Mouse (Mus musculus) hindbrain, embryonic 12.5 days (tissue): ENCODE measurements at regions not wholly inside any gene's neighbourhood (a gene's known extent, or its start where the extent isn't known, plus 50 kb on each side); places are given as distances from the start of the nearest gene placed in this dataset.

Experiments used
- ATAC-seq: fragments of 200-750 bp; cut with Nextera tagmentation; 2 replicates; pipeline ENCODE4 v1.8.0; 2017; ENCODE audit warnings: moderate TSS enrichment; ENCODE audit not compliant: low FRiP score
- H3K27ac ChIP-seq: fragments of 300-500 bp; sonication (generic); 2 replicates; pipeline ENCODE4 v1.5.1; 2016; ENCODE audit warnings: mild to moderate bottlenecking
- H3K27me3 ChIP-seq: fragments of 300-500 bp; sonication (generic); 2 replicates; pipeline ENCODE4 v1.6.1; 2016; ENCODE audit warnings: mild to moderate bottlenecking
- H3K36me3 ChIP-seq: fragments of 300-500 bp; sonication (generic); 2 replicates; pipeline ENCODE4 v1.6.1; 2016; ENCODE audit warnings: mild to moderate bottlenecking
- H3K4me1 ChIP-seq: fragments of 300-500 bp; sonication (generic); 2 replicates; pipeline ENCODE4 v1.6.1; 2016
- H3K4me2 ChIP-seq: fragments of 300-500 bp; sonication (generic); replicated peaks from 2 replicates; pipeline ENCODE4 v1.6.1; 2016; ENCODE audit warnings: mild to moderate bottlenecking
- H3K4me3 ChIP-seq: fragments of 300-500 bp; sonication (generic); 2 replicates; pipeline ENCODE4 v1.5.1; 2016; ENCODE audit warnings: mild to moderate bottlenecking
- H3K9ac ChIP-seq: fragments of 300-500 bp; sonication (generic); 2 replicates; pipeline ENCODE4 v1.6.1; 2016; ENCODE audit warnings: mild to moderate bottlenecking, moderate library complexity
- H3K9me3 ChIP-seq: fragments of 300-500 bp; sonication (generic); replicated peaks from 2 replicates; pipeline ENCODE4 v1.6.1; 2016; ENCODE audit warnings: mild to moderate bottlenecking
- WGBS: fragments of 180-500 bp; shearing (Covaris S2); methylation state at CpG from one replicate; pipeline ENCODE4 v1.1.7; 2016; 5-methylcytosine and 5-hydroxymethylcytosine counted together

GRCm38 (mm10) chr7:79529480-79529879, 63.3 kb upstream of the Polg start:
- ATAC-seq: no peak
- WGBS: 13% methylated on average over 1 of the region's 1 CpGs
- Histone ChIP-seq H3K27ac (peak overlapping the region; percentile 98), H3K4me3 (no peak overlapping the region), H3K9me3 (no peaks in the 10 kb centered on the region), H3K4me2 (no peak overlapping the region), H3K27me3 (peaks cover 38% of the 10 kb centered on the region), H3K9ac (no peak overlapping the region), H3K36me3 (peaks cover 31% of the 10 kb centered on the region), H3K4me1 (peaks cover 86% of the 10 kb centered on the region)

DNA sequence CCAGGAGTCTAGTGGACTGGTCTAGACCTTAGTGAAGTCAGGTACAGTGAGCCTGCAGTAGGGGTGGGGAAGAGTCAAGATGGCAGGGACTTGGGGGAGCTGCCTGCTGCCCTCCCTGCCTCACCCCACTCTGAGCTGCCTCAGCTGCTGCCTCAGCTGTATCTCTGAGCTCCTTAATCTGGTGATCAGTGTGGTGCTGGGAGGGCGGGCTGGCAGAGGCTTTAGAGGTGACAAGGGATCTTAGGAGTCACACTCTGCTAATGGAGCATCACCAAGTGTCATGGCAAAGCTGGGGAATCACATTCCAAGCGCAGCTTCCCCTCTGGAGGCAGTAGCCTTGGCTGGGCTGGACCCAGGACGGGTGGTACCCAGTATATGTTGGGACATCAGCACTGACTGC, 61.8 kb upstream of the Polg start:
- no peak overlapping the region for H3K4me2 ChIP-seq
- peaks cover 23% of the 10 kb centered on the region for H3K27me3 ChIP-seq
- WGBS: 35% methylated on average over 3 of the region's 3 CpGs
- H3K27ac ChIP-seq: peak overlapping the region; percentile 98
- H3K4me3 ChIP-seq: no peak overlapping the region
- H3K4me1 ChIP-seq: peaks cover 85% of the 10 kb centered on the region
- no peaks in the 10 kb centered on the region for H3K9me3 ChIP-seq
- H3K9ac ChIP-seq: peak overlapping the region; percentile 43; the same call in 1 of the 2 replicates
- ATAC-seq: no peak
- H3K36me3 ChIP-seq: peaks cover 35% of the 10 kb centered on the region

DNA sequence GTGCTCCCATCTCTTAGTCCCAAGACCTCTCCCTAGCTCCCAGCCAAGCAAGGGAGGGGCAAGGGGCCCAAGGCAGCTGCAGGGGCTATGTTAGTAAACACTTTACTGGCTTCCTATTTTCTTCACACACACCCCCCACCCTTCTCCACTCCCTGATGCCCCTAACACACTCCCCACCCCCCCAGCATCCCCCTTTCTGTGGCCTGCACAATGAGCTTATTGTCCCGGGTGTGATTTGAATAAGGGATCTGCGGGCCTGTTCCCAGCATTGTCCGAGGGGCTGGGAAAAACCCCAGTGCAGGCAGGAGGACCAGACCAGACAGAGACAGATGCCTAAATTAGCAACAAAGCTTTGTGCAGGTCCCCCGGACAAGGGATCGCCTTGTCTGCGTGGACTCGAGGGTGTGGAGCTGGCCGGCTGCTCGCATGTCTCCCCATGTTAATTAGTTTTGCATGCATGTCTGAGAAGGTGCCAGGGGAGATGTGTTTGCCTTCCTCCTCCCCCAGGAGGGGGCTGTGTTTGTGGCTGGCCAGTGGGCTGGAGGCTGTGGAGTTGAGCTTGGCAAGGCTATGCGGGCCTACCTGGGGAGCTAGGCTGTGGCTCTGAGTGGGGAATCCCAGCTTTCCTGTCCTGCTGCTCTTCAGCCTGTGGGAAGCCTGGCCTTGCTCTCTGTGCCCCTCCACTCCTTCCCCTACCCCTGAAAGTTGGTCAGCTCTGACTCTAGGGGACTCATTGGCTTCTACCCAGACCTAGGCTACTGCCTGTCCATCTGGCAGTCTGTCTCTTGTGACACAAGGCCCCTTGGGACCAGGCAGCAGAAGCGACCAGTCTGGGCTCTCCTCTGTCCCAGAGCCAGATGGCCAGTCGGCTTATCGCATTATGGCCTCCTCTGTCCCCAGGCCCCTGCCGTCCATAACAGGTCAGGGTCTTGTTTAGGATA, 59.8 kb upstream of the Polg start:
- Histone ChIP-seq H3K4me3 (no peak overlapping the region), H3K27me3 (peaks cover 9% of the 10 kb centered on the region), H3K9ac (peak overlapping the region; percentile 23), H3K9me3 (no peaks in the 10 kb centered on the region), H3K27ac (peak overlapping the region; percentile 98), H3K4me1 (peaks cover 88% of the 10 kb centered on the region), H3K36me3 (peaks cover 32% of the 10 kb centered on the region), H3K4me2 (no peak overlapping the region)
- peak; percentile 92 for ATAC-seq
- 10% methylated on average over 14 of the region's 14 CpGs for WGBS

- H3K36me3 ChIP-seq: peaks cover 26% of the 10 kb centered on the region
- H3K27me3 ChIP-seq: peaks cover 9% of the 10 kb centered on the region
- H3K4me2 ChIP-seq: no peak overlapping the region
- H3K9me3 ChIP-seq: no peaks in the 10 kb centered on the region
- peak; percentile 0; the same call in 1 of the 2 replicates for ATAC-seq
- no peak overlapping the region for H3K4me3 ChIP-seq
- 28% methylated on average over 10 of the region's 10 CpGs for WGBS
- H3K4me1 ChIP-seq: peaks cover 91% of the 10 kb centered on the region
- H3K27ac ChIP-seq: peak overlapping the region; percentile 98
- H3K9ac ChIP-seq: peak overlapping the region; percentile 23
Observed at GRCm38 (mm10) chr7:79524921-79525320, 58.8 kb upstream of the Polg start.

- Histone ChIP-seq H3K4me1 (peaks cover 97% of the 10 kb centered on the region), H3K36me3 (peaks cover 18% of the 10 kb centered on the region), H3K9ac (no peak overlapping the region), H3K27ac (peak overlapping the region; percentile 98), H3K27me3 (peaks cover 6% of the 10 kb centered on the region; the same call in 1 of the 2 replicates), H3K9me3 (no peaks in the 10 kb centered on the region), H3K4me3 (no peak overlapping the region), H3K4me2 (no peak overlapping the region)
- WGBS: 74% methylated on average over 4 of the region's 4 CpGs
- ATAC-seq: no peak
Observed at GRCm38 (mm10) chr7:79523696-79524095, 57.5 kb upstream of the Polg start.

DNA sequence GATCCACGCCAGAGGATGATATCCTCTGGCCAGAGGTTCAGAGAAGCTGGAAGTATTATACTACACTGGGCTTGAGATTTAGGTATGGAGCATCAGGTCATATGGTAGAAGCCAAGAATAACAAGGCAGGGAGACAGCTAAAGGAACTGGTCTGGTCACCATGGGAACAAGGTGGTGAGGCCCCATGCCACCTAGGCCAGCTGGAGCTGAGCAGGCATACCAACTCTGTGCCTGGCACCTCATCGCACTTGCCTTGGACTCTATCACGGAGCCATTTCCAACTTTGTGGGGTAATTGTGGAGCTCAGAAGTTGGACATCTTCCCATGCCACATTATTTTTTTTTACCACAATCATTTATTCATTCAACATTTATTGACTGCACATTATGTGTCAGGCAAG, 55.9 kb upstream of the Polg start:
- Histone ChIP-seq H3K9ac (no peak overlapping the region), H3K36me3 (0 out of 2 replicates have a peak, but pooled peaks cover 4% of the 10 kb centered on the region), H3K4me1 (peaks cover 98% of the 10 kb centered on the region), H3K4me2 (no peak overlapping the region), H3K27me3 (0 out of 2 replicates have a peak, but pooled peaks cover 9% of the 10 kb centered on the region), H3K4me3 (no peak overlapping the region), H3K9me3 (no peaks in the 10 kb centered on the region), H3K27ac (peak overlapping the region; percentile 98)
- 72% methylated on average over 3 of the region's 3 CpGs for WGBS
- no peak for ATAC-seq

- peaks cover 97% of the 10 kb centered on the region for H3K4me1 ChIP-seq
- H3K27me3 ChIP-seq: peaks cover 10% of the 10 kb centered on the region; the same call in 1 of the 2 replicates
- no peak overlapping the region for H3K4me3 ChIP-seq
- 34% methylated on average over 5 of the region's 5 CpGs for WGBS
- peak overlapping the region; percentile 98 for H3K27ac ChIP-seq
- H3K9ac ChIP-seq: peak overlapping the region; percentile 44
- no peaks in the 10 kb centered on the region for H3K9me3 ChIP-seq
- H3K36me3 ChIP-seq: 0 out of 2 replicates have a peak, but pooled peaks cover 4% of the 10 kb centered on the region
- no peak for ATAC-seq
- H3K4me2 ChIP-seq: no peak overlapping the region; the same call in 1 of the 2 replicates
Observed at GRCm38 (mm10) chr7:79521259-79521658, 55.1 kb upstream of the Polg start.

DNA sequence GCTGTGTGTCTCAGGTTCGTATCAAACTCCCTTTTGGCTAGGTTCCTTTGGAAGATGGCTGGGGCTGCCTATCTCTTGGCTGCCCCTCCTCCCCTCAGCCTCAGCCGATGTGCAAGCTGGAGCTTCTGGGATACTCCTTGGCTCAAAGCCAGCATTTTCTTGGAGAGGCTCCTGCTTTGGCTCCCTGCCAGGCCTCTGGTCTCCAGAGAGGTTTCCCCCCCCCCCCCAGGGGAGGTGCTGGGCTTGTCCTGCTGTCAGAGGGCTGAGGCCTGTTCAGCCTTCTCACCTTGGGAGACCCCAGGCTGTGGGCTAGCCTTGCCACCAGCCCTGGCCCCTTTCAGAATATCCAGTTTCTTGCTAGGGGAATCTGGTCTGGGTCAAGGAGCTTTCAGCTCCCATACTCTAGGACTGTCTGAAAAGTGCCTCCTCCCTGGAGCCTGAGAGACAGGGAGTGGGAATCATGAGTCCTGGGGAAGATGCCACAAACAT, 54.1 kb upstream of the Polg start:
- peak; percentile 50 for ATAC-seq
- peaks cover 4% of the 10 kb centered on the region; the same call in 1 of the 2 replicates for H3K36me3 ChIP-seq
- peak overlapping the region; percentile 21 for H3K4me2 ChIP-seq

GRCm38 (mm10) chr7:79518928-79519327, 52.8 kb upstream of the Polg start:
- 29% methylated on average over 7 of the region's 7 CpGs for WGBS
- peaks cover 4% of the 10 kb centered on the region; the same call in 1 of the 2 replicates for H3K36me3 ChIP-seq
- H3K9ac ChIP-seq: peak overlapping the region; percentile 83
- ATAC-seq: peak; percentile 45
- peak overlapping the region; percentile 61; the same call in 1 of the 2 replicates for H3K4me2 ChIP-seq
- H3K27ac ChIP-seq: peak overlapping the region; percentile 98
- no peak overlapping the region for H3K4me3 ChIP-seq
- H3K9me3 ChIP-seq: no peaks in the 10 kb centered on the region
- peaks cover 96% of the 10 kb centered on the region for H3K4me1 ChIP-seq
- H3K27me3 ChIP-seq: peaks cover 32% of the 10 kb centered on the region

More for the DNA sequence above, 54.1 kb upstream of the Polg start:
- 3% methylated on average over 2 of the region's 2 CpGs for WGBS
- peak overlapping the region; percentile 98 for H3K27ac ChIP-seq
- H3K9me3 ChIP-seq: no peaks in the 10 kb centered on the region
- H3K27me3 ChIP-seq: peaks cover 19% of the 10 kb centered on the region
- no peak overlapping the region for H3K4me3 ChIP-seq
- H3K9ac ChIP-seq: peak overlapping the region; percentile 44
- peaks cover 97% of the 10 kb centered on the region for H3K4me1 ChIP-seq

GRCm38 (mm10) chr7:79517581-79518337, 51.6 kb upstream of the Polg start:
- Histone ChIP-seq H3K4me3 (no peak overlapping the region), H3K36me3 (no peaks in the 10 kb centered on the region; the same call in 1 of the 2 replicates), H3K4me1 (peaks cover 92% of the 10 kb centered on the region), H3K27me3 (peaks cover 41% of the 10 kb centered on the region), H3K4me2 (peak overlapping the region; percentile 61), H3K9ac (peak overlapping the region; percentile 83), H3K9me3 (no peaks in the 10 kb centered on the region), H3K27ac (peak overlapping the region; percentile 98)
- WGBS: 28% methylated on average over 5 of the region's 5 CpGs
- no peak for ATAC-seq

- no peaks in the 10 kb centered on the region for H3K9me3 ChIP-seq
- H3K27me3 ChIP-seq: peaks cover 55% of the 10 kb centered on the region
- 41% methylated on average over 4 of the region's 4 CpGs for WGBS
- H3K4me1 ChIP-seq: peaks cover 91% of the 10 kb centered on the region
- peak overlapping the region; percentile 61 for H3K4me2 ChIP-seq
- H3K27ac ChIP-seq: peak overlapping the region; percentile 98
- H3K36me3 ChIP-seq: no peaks in the 10 kb centered on the region; the same call in 1 of the 2 replicates
- peak overlapping the region; percentile 83 for H3K9ac ChIP-seq
- H3K4me3 ChIP-seq: peak overlapping the region; percentile 37; the same call in 1 of the 2 replicates
- ATAC-seq: no peak
Observed at GRCm38 (mm10) chr7:79516287-79516686, 50.1 kb upstream of the Polg start.
